Mouse (Mus musculus): ENCODE results near the gene Celf2. TPM values are rescaled to one million over a fixed set of nuclear protein-coding genes. Genes with fewer than 3 reads are reported as not detected.
A peak's percentile ranks its signal among the peaks of the same experiment; 100 is the strongest.
"Not testable (repeated sequence)": the region's sequence is repeated elsewhere in the genome, so short reads cannot be mapped to it uniquely, and the experiment has no call there.

The Celf2 gene
- polyA plus RNA-seq, 1 experiment from 2014 or later: 52.0 TPM

GRCm38 (mm10) chr2:7310129-7310839 is 199.1 kb downstream of the Celf2 start:
- 46% methylated on average over 2 of the region's 2 CpGs for WGBS
- no peak for ATAC-seq
- no peaks in the 10 kb centered on the region for H3K36me3 ChIP-seq
- no peaks in the 10 kb centered on the region for H3K9me3 ChIP-seq
- H3K4me3 ChIP-seq (replicated peaks): no peak overlapping the region
- no peak overlapping the region for H3K27ac ChIP-seq
- H3K27me3 ChIP-seq (replicated peaks): no peaks in the 10 kb centered on the region
- H3K4me1 ChIP-seq (replicated peaks): no peaks in the 10 kb centered on the region
- H3K4me2 ChIP-seq (replicated peaks): no peak overlapping the region
- no peak overlapping the region for H3K9ac ChIP-seq

GRCm38 (mm10) chr2:7309324-7309723 is 200.0 kb downstream of the Celf2 start:
- no peak overlapping the region for H3K4me3 ChIP-seq (replicated peaks)
- H3K27ac ChIP-seq: no peak overlapping the region
- no peaks in the 10 kb centered on the region for H3K4me1 ChIP-seq (replicated peaks)
- ATAC-seq: no peak
- H3K36me3 ChIP-seq: no peaks in the 10 kb centered on the region
- H3K4me2 ChIP-seq (replicated peaks): no peak overlapping the region
- H3K9ac ChIP-seq: no peak overlapping the region
- WGBS: 94% methylated on average over 1 of the region's 1 CpGs
- no peaks in the 10 kb centered on the region for H3K9me3 ChIP-seq
- H3K27me3 ChIP-seq (replicated peaks): no peaks in the 10 kb centered on the region

GRCm38 (mm10) chr2:7308731-7309130 is 200.6 kb downstream of the Celf2 start:
- Histone ChIP-seq H3K4me2 (replicated peaks) (no peak overlapping the region), H3K9me3 (no peaks in the 10 kb centered on the region), H3K27ac (no peak overlapping the region), H3K9ac (no peak overlapping the region), H3K4me1 (replicated peaks) (no peaks in the 10 kb centered on the region), H3K27me3 (replicated peaks) (no peaks in the 10 kb centered on the region), H3K4me3 (replicated peaks) (no peak overlapping the region), H3K36me3 (no peaks in the 10 kb centered on the region)
- 66% methylated on average over 1 of the region's 1 CpGs for WGBS
- ATAC-seq: no peak

- no peak for ATAC-seq
- Histone ChIP-seq H3K4me1 (replicated peaks) (no peaks in the 10 kb centered on the region), H3K27me3 (replicated peaks) (no peaks in the 10 kb centered on the region), H3K36me3 (no peaks in the 10 kb centered on the region), H3K27ac (no peak overlapping the region), H3K4me3 (replicated peaks) (no peak overlapping the region), H3K9ac (no peak overlapping the region), H3K9me3 (no peaks in the 10 kb centered on the region), H3K4me2 (replicated peaks) (no peak overlapping the region)
- WGBS: 93% methylated on average over 3 of the region's 3 CpGs
Observed at GRCm38 (mm10) chr2:7287434-7287833, 221.9 kb downstream of the Celf2 start.

GRCm38 (mm10) chr2:7273214-7273613 is 236.1 kb downstream of the Celf2 start:
- no peak overlapping the region for H3K4me3 ChIP-seq (replicated peaks)
- no peaks in the 10 kb centered on the region for H3K9me3 ChIP-seq
- ATAC-seq: no peak
- no peaks in the 10 kb centered on the region for H3K4me1 ChIP-seq (replicated peaks)
- H3K9ac ChIP-seq: no peak overlapping the region
- no peak overlapping the region for H3K27ac ChIP-seq
- no peaks in the 10 kb centered on the region for H3K27me3 ChIP-seq (replicated peaks)
- H3K36me3 ChIP-seq: no peaks in the 10 kb centered on the region
- 76% methylated on average over 4 of the region's 4 CpGs for WGBS
- H3K4me2 ChIP-seq (replicated peaks): no peak overlapping the region

- Histone ChIP-seq H3K9ac (no peak overlapping the region), H3K4me2 (replicated peaks) (no peak overlapping the region), H3K9me3 (no peaks in the 10 kb centered on the region), H3K27me3 (replicated peaks) (no peaks in the 10 kb centered on the region), H3K36me3 (no peaks in the 10 kb centered on the region), H3K4me1 (replicated peaks) (no peaks in the 10 kb centered on the region), H3K4me3 (replicated peaks) (no peak overlapping the region), H3K27ac (no peak overlapping the region)
- no peak for ATAC-seq
- WGBS: 75% methylated on average over 7 of the region's 7 CpGs
Observed at GRCm38 (mm10) chr2:7270051-7270450, 239.3 kb downstream of the Celf2 start.

GRCm38 (mm10) chr2:7267166-7267565 is 242.2 kb downstream of the Celf2 start:
- no peaks in the 10 kb centered on the region for H3K36me3 ChIP-seq
- no peak overlapping the region for H3K4me3 ChIP-seq (replicated peaks)
- no peaks in the 10 kb centered on the region for H3K27me3 ChIP-seq (replicated peaks)
- no peak overlapping the region for H3K9ac ChIP-seq
- no peaks in the 10 kb centered on the region for H3K9me3 ChIP-seq
- H3K4me1 ChIP-seq (replicated peaks): no peaks in the 10 kb centered on the region
- no peak for ATAC-seq
- no peak overlapping the region for H3K27ac ChIP-seq
- 85% methylated on average over 4 of the region's 4 CpGs for WGBS
- no peak overlapping the region for H3K4me2 ChIP-seq (replicated peaks)

GRCm38 (mm10) chr2:7262668-7263067 is 246.7 kb downstream of the Celf2 start:
- not testable (repeated sequence) for H3K4me1 ChIP-seq (replicated peaks); H3K9ac ChIP-seq; H3K4me3 ChIP-seq (replicated peaks); H3K4me2 ChIP-seq (replicated peaks); H3K27ac ChIP-seq; ATAC-seq; H3K9me3 ChIP-seq; H3K27me3 ChIP-seq (replicated peaks); H3K36me3 ChIP-seq

GRCm38 (mm10) chr2:7260186-7260585 is 249.2 kb downstream of the Celf2 start:
- Histone ChIP-seq H3K27ac (no peak overlapping the region), H3K9ac (no peak overlapping the region), H3K4me1 (replicated peaks) (no peaks in the 10 kb centered on the region), H3K27me3 (replicated peaks) (no peaks in the 10 kb centered on the region), H3K9me3 (no peaks in the 10 kb centered on the region), H3K4me3 (replicated peaks) (no peak overlapping the region), H3K36me3 (no peaks in the 10 kb centered on the region), H3K4me2 (replicated peaks) (no peak overlapping the region)
- WGBS: 84% methylated on average over 4 of the region's 4 CpGs
- ATAC-seq: no peak

GRCm38 (mm10) chr2:7259616-7260015 is 249.7 kb downstream of the Celf2 start:
- Histone ChIP-seq H3K9ac (no peak overlapping the region), H3K9me3 (no peaks in the 10 kb centered on the region), H3K36me3 (no peaks in the 10 kb centered on the region), H3K27ac (no peak overlapping the region), H3K4me1 (replicated peaks) (no peaks in the 10 kb centered on the region), H3K27me3 (replicated peaks) (no peaks in the 10 kb centered on the region), H3K4me3 (replicated peaks) (no peak overlapping the region), H3K4me2 (replicated peaks) (no peak overlapping the region)
- no peak for ATAC-seq
- WGBS: 82% methylated on average over 4 of the region's 4 CpGs

GRCm38 (mm10) chr2:7256023-7256422 is 253.3 kb downstream of the Celf2 start:
- H3K4me1 ChIP-seq (replicated peaks): no peaks in the 10 kb centered on the region
- no peak overlapping the region for H3K9ac ChIP-seq
- WGBS: 97% methylated on average over 1 of the region's 1 CpGs
- ATAC-seq: no peak
- no peak overlapping the region for H3K27ac ChIP-seq
- no peak overlapping the region for H3K4me2 ChIP-seq (replicated peaks)
- H3K9me3 ChIP-seq: no peaks in the 10 kb centered on the region
- H3K27me3 ChIP-seq (replicated peaks): no peaks in the 10 kb centered on the region
- H3K4me3 ChIP-seq (replicated peaks): no peak overlapping the region
- no peaks in the 10 kb centered on the region for H3K36me3 ChIP-seq

- no peaks in the 10 kb centered on the region for H3K9me3 ChIP-seq
- no peak for ATAC-seq
- H3K4me2 ChIP-seq (replicated peaks): no peak overlapping the region
- no peaks in the 10 kb centered on the region for H3K4me1 ChIP-seq (replicated peaks)
- WGBS: 74% methylated on average over 3 of the region's 3 CpGs
- H3K36me3 ChIP-seq: no peaks in the 10 kb centered on the region
- H3K4me3 ChIP-seq (replicated peaks): no peak overlapping the region
- H3K27me3 ChIP-seq (replicated peaks): no peaks in the 10 kb centered on the region
- H3K27ac ChIP-seq: no peak overlapping the region
- no peak overlapping the region for H3K9ac ChIP-seq
Observed at GRCm38 (mm10) chr2:7255386-7255785, 254.0 kb downstream of the Celf2 start.

GRCm38 (mm10) chr2:7250314-7250713 is 259.0 kb downstream of the Celf2 start:
- Histone ChIP-seq H3K36me3 (no peaks in the 10 kb centered on the region), H3K27me3 (replicated peaks) (no peaks in the 10 kb centered on the region), H3K4me3 (replicated peaks) (no peak overlapping the region), H3K4me2 (replicated peaks) (no peak overlapping the region), H3K9ac (no peak overlapping the region), H3K4me1 (replicated peaks) (peaks cover 3% of the 10 kb centered on the region; the same call in 1 of the 2 replicates), H3K9me3 (no peaks in the 10 kb centered on the region), H3K27ac (no peak overlapping the region)
- WGBS: 37% methylated on average over 2 of the region's 2 CpGs
- ATAC-seq: peak; percentile 55

Measured in intestine, embryonic 15.5 days (tissue).